Mouse (Mus musculus) intestine, embryonic 16.5 days (tissue): Measurements from ENCODE around the gene Synj1. TPM values are rescaled to one million over a fixed set of nuclear protein-coding genes. Genes with fewer than 3 reads are reported as not detected.

Experiments used
- ATAC-seq: fragments of 200-750 bp; cut with Nextera tagmentation; 2 replicates; pipeline ENCODE4 v1.8.0; 2017; ENCODE audit warnings: moderate TSS enrichment, moderate library complexity
- H3K27ac ChIP-seq: fragments of 300-500 bp; sonication (generic); 2 replicates; pipeline ENCODE4 v1.5.1; 2014; ENCODE audit warnings: mild to moderate bottlenecking, low read length
- H3K27me3 ChIP-seq: fragments of 300-500 bp; sonication (generic); replicated peaks from 2 replicates; pipeline ENCODE4 v1.6.1; 2014; ENCODE audit warnings: low read length, control low read depth, mixed read lengths; ENCODE audit not compliant: control insufficient read depth, insufficient read depth
- H3K36me3 ChIP-seq: fragments of 300-500 bp; sonication (generic); 2 replicates; pipeline ENCODE4 v1.6.1; 2014; ENCODE audit warnings: low read length, control low read depth; ENCODE audit not compliant: control insufficient read depth, insufficient read depth
- H3K4me1 ChIP-seq: fragments of 300-500 bp; sonication (generic); 2 replicates; pipeline ENCODE4 v1.6.1; 2014; ENCODE audit warnings: low read length, control low read depth, mixed read lengths; ENCODE audit not compliant: control insufficient read depth, insufficient read depth
- H3K4me2 ChIP-seq: fragments of 300-500 bp; sonication (generic); 2 replicates; pipeline ENCODE4 v1.6.1; 2014; ENCODE audit warnings: low read depth, low read length, control low read depth
- H3K4me3 ChIP-seq: fragments of 300-500 bp; sonication (generic); 2 replicates; pipeline ENCODE4 v1.5.1; 2014; ENCODE audit warnings: mild to moderate bottlenecking, low read length
- H3K9ac ChIP-seq: fragments of 300-500 bp; sonication (generic); 2 replicates; pipeline ENCODE4 v1.6.1; 2014; ENCODE audit warnings: low read depth, low read length
- H3K9me3 ChIP-seq: fragments of 300-500 bp; sonication (generic); 2 replicates; pipeline ENCODE4 v1.6.1; 2016; ENCODE audit warnings: low read length, control low read depth; ENCODE audit not compliant: control insufficient read depth
- WGBS: fragments of 180-500 bp; shearing (Covaris S2); extraction: QIAGEN DNeasy Blood & Tissue Kit; methylation state at CpG from one replicate; pipeline ENCODE4 v1.1.7; 2014; 5-methylcytosine and 5-hydroxymethylcytosine counted together
- polyA plus RNA-seq: library from polyadenylated mRNA; unstranded; fragments of >200 nt; fragmentation: Nextera tagmentation; extraction: Ambion mirVana; gene quantifications from 2 replicates; pipeline ENCODE4 v1.2.1, GENCODE M21; 2015

Synj1 gene
- polyA plus RNA-seq, 1 experiment from 2014 or later = 16.5 TPM

DNA sequence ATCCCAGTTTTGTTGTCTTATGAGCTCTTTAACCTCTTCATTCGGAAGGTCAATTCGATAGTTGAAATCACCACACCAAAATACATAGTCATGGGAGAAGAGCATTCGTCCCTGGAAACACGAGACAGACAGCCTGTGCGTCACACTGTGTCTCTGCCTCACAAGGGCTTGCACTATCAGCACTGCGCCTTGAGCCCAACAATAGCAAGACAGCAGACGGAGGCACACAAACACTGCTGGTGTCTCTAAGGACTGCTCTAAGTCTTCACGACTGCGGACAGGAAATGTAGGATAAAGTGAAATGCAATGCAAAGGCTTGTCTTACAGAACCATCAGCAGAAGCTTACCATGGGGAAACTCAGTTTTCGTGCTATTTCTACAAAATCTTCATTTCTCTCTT, 47.2 kb downstream of the Synj1 start:
- WGBS = 93% methylated on average over 10 of the region's 10 CpGs
- no peaks in the 10 kb centered on the region for H3K36me3 ChIP-seq
- no peaks in the 10 kb centered on the region for H3K27me3 ChIP-seq
- H3K27ac ChIP-seq = no peak overlapping the region
- H3K9ac ChIP-seq = no peak overlapping the region
- H3K4me2 ChIP-seq = no peak overlapping the region
- H3K4me3 ChIP-seq = no peak overlapping the region
- ATAC-seq = no peak
- H3K9me3 ChIP-seq = no peaks in the 10 kb centered on the region
- H3K4me1 ChIP-seq = no peaks in the 10 kb centered on the region

GRCm38 (mm10) chr16:90963231-90963630, 47.9 kb downstream of the Synj1 start:
- Histone ChIP-seq H3K4me3 (no peak overlapping the region), H3K4me2 (no peak overlapping the region), H3K36me3 (no peaks in the 10 kb centered on the region), H3K4me1 (no peaks in the 10 kb centered on the region), H3K27me3 (no peaks in the 10 kb centered on the region), H3K9me3 (no peaks in the 10 kb centered on the region), H3K27ac (no peak overlapping the region), H3K9ac (no peak overlapping the region)
- no peak for ATAC-seq
- WGBS = 89% methylated on average over 4 of the region's 4 CpGs

GRCm38 (mm10) chr16:90958301-90959085, 52.6 kb downstream of the Synj1 start:
- H3K27ac ChIP-seq = no peak overlapping the region

DNA sequence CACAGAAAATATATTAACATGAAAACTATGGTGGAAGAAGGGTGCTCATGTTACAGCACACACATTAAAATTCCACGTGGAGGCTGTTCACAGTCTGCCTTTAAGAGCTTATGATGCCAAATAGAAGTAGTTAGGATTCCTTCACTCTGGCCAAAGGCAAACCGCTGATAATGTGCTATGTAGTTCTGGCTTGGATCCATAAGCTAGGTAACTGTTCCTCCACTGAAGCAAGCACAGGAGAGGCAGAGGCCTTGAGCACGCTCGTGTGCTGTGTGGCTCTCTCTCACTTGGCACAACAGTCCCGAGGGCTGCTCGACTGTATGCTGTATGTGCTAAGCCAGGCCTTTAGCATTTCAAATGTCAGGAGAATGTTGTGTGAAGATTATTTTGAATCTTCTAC, 55.6 kb downstream of the Synj1 start:
- Histone ChIP-seq H3K9ac (no peak overlapping the region), H3K9me3 (no peaks in the 10 kb centered on the region), H3K27me3 (no peaks in the 10 kb centered on the region), H3K4me2 (no peak overlapping the region), H3K4me3 (no peak overlapping the region), H3K4me1 (no peaks in the 10 kb centered on the region), H3K36me3 (0 out of 2 replicates have a peak, but pooled peaks cover 5% of the 10 kb centered on the region), H3K27ac (no peak overlapping the region)
- 82% methylated on average over 6 of the region's 6 CpGs for WGBS
- no peak for ATAC-seq

More at GRCm38 (mm10) chr16:90958301-90959085, 52.6 kb downstream of the Synj1 start:
- Histone ChIP-seq H3K4me2 (no peak overlapping the region), H3K9ac (no peak overlapping the region), H3K4me3 (no peak overlapping the region), H3K36me3 (0 out of 2 replicates have a peak, but pooled peaks cover 2% of the 10 kb centered on the region), H3K27me3 (no peaks in the 10 kb centered on the region), H3K4me1 (no peaks in the 10 kb centered on the region), H3K9me3 (no peaks in the 10 kb centered on the region)
- ATAC-seq = no peak
- 78% methylated on average over 5 of the region's 5 CpGs for WGBS

GRCm38 (mm10) chr16:90953770-90954169, 57.3 kb downstream of the Synj1 start:
- no peak for ATAC-seq
- Histone ChIP-seq H3K36me3 (0 out of 2 replicates have a peak, but pooled peaks cover 5% of the 10 kb centered on the region), H3K27ac (no peak overlapping the region), H3K4me1 (no peaks in the 10 kb centered on the region), H3K9me3 (no peaks in the 10 kb centered on the region), H3K9ac (no peak overlapping the region), H3K4me2 (no peak overlapping the region), H3K4me3 (no peak overlapping the region), H3K27me3 (no peaks in the 10 kb centered on the region)
- 91% methylated on average over 6 of the region's 6 CpGs for WGBS

DNA sequence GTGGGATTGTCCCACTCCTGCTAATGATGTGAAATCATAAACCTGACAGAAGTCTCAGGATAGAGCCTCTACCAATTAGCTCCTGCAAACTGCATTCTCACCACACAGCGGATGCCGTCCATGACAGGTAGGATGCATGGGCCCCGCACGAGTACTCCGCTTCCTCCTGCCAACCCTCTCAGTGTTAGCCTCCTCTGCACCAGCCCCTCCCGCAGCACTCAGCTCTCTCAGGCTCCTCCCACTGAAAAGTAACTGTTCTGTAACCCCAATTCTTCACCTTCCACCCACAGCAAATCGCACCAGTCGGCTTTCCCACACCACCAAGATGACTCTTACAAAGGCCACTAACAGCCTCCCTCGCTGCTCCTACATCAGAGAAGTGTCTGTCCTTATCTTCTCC, 58.0 kb downstream of the Synj1 start:
- 87% methylated on average over 9 of the region's 9 CpGs for WGBS
- no peaks in the 10 kb centered on the region for H3K9me3 ChIP-seq
- H3K36me3 ChIP-seq = 0 out of 2 replicates have a peak, but pooled peaks cover 5% of the 10 kb centered on the region
- no peak overlapping the region for H3K27ac ChIP-seq
- H3K9ac ChIP-seq = no peak overlapping the region
- H3K4me1 ChIP-seq = no peaks in the 10 kb centered on the region
- ATAC-seq = no peak
- no peaks in the 10 kb centered on the region for H3K27me3 ChIP-seq
- H3K4me2 ChIP-seq = no peak overlapping the region
- H3K4me3 ChIP-seq = no peak overlapping the region

DNA sequence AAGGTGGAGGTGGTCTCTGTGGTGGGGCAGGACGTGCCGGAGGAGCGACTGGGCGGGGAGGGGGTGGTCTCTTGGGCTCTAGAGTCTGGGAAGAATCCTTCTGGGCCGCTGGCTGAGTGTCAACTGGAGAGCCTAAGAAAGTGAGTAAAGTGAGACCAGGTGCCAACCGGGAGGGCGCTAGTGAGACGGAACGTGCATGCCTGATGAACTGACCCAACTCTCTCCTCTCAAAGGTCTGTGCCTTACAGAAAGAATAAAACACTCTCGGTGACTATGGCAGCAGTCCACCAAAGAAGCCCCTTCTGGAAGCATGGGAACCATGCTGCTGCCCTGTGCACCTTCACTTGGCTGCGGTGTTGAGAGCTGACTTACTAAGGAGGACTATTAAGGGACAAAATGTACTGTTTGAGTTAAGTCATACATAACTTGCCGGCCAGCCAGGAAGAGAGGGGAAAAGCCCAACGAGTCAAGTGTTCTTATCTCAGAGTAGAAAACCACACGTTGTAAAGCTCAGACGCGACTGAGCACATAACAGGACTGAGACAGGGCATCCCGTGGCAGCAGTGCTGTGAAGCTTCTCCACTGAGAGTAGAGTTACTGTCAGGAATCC, 60.6 kb downstream of the Synj1 start:
- Histone ChIP-seq H3K27me3 (no peaks in the 10 kb centered on the region), H3K36me3 (0 out of 2 replicates have a peak, but pooled peaks cover 3% of the 10 kb centered on the region), H3K4me3 (no peak overlapping the region), H3K27ac (no peak overlapping the region), H3K9me3 (no peaks in the 10 kb centered on the region), H3K4me2 (no peak overlapping the region), H3K4me1 (no peaks in the 10 kb centered on the region), H3K9ac (no peak overlapping the region)
- 56% methylated on average over 17 of the region's 17 CpGs for WGBS
- ATAC-seq = no peak

GRCm38 (mm10) chr16:90946977-90947376, 64.1 kb downstream of the Synj1 start:
- H3K9me3 ChIP-seq = no peaks in the 10 kb centered on the region
- no peak overlapping the region for H3K4me3 ChIP-seq
- no peak overlapping the region for H3K9ac ChIP-seq
- no peak for ATAC-seq
- 82% methylated on average over 8 of the region's 8 CpGs for WGBS
- no peaks in the 10 kb centered on the region for H3K4me1 ChIP-seq
- no peak overlapping the region for H3K4me2 ChIP-seq
- H3K36me3 ChIP-seq = peaks cover 6% of the 10 kb centered on the region; the same call in 1 of the 2 replicates
- no peaks in the 10 kb centered on the region for H3K27me3 ChIP-seq
- no peak overlapping the region for H3K27ac ChIP-seq

- H3K9ac ChIP-seq = no peak overlapping the region
- 90% methylated on average over 7 of the region's 7 CpGs for WGBS
- H3K9me3 ChIP-seq = no peaks in the 10 kb centered on the region
- no peaks in the 10 kb centered on the region for H3K4me1 ChIP-seq
- H3K27me3 ChIP-seq = no peaks in the 10 kb centered on the region
- no peak overlapping the region for H3K4me2 ChIP-seq
- H3K36me3 ChIP-seq = peaks cover 4% of the 10 kb centered on the region; the same call in 1 of the 2 replicates
- no peak for ATAC-seq
- no peak overlapping the region for H3K4me3 ChIP-seq
- no peak overlapping the region for H3K27ac ChIP-seq
Observed at GRCm38 (mm10) chr16:90941246-90941645, 69.9 kb downstream of the Synj1 start.
